Mouse (Mus musculus) retina, postnatal 7 days (tissue): Measurements from ENCODE around the gene Irf2bp2.
A peak's percentile ranks its signal among the peaks of the same experiment; 100 is the strongest.

Experiments
- DNase-seq: peaks from one replicate; pipeline ENCODE4 v3.0.0-alpha.2; 2012; ENCODE audit warnings: low read depth, low spot score

Gene Irf2bp2

DNA sequence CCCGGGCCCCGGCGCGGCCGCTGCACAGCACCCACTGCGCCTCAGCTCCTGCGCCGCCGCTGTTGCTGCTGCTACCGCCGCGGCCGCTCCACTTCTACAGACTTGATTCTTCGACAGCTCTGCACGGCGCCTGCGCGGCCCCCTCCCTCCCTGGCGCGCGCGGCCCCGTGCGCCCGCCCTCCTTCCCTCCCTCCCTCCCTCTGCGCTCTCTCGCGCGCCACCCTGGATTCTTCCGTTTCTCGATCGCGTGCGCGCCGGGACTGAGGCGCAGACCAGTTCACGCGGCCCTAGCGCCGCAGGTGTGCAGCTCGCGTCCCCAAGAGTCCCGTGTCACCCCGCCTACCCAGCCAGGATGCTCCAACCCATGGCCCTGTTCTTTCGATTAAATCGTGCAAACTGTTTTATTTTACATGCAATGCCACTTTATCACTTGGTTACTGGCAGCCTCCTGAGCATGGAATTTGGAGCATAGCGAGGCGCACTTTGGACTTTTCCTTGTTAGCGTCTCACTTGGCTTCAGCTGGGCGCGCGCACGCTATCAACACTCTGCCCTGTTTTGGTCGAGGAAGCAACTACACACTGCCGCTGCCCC, at the start of gene Irf2bp2:
TSS of gene Irf2bp2 (minus strand) at position 98 of the 592 bp plus-strand sequence.
- DNase-seq: peak; percentile 91

- DNase-seq: no peak
Measured at GRCm38 (mm10) chr8:126642665-126643064, 48.9 kb upstream of the Irf2bp2 start.

- peak; percentile 42 for DNase-seq
Measured at GRCm38 (mm10) chr8:126641568-126642295, 47.9 kb upstream of the Irf2bp2 start.

DNA sequence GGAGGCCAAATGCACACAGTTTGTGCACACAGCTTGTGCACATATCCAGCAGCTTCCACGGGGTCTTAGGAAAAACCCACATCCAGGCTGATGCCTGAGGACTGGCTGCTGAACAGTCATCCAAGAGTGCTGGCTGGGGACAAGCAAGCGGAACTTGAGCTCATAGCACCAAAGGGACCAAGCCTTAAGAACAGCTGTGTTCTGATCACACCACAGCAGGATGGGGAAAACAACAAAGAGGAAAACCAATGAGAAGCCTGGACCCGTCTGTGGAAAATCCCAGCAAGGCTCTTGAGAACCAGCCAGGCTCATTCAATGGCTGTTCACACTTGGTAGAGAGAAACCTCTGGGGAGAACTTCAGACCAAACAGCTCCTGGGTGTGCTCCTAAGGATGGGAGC, 45.4 kb upstream of the Irf2bp2 start:
- no peak for DNase-seq

DNA sequence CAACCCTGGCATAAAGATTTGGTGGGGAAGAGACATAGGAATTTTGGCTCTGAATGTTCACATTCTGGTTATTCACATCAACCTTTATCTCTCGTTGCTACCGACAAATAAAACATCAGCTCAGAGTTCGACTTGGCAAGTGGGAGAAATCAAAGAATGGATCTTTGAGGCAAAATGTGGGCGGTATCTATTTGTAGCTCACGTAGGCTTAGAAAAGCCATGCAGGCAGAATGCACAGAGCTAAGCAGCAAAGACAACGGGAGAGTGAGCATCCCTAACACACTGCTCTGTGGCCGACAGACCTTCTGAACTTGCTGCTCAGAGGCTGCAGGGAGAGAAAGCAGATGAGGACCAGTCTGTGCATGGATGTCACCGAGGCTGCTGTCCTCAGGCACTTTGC, 44.2 kb upstream of the Irf2bp2 start:
- DNase-seq: no peak

GRCm38 (mm10) chr8:126634541-126635048, 40.8 kb upstream of the Irf2bp2 start:
- DNase-seq: no peak

GRCm38 (mm10) chr8:126628616-126629015, 34.8 kb upstream of the Irf2bp2 start:
- DNase-seq: no peak

DNA sequence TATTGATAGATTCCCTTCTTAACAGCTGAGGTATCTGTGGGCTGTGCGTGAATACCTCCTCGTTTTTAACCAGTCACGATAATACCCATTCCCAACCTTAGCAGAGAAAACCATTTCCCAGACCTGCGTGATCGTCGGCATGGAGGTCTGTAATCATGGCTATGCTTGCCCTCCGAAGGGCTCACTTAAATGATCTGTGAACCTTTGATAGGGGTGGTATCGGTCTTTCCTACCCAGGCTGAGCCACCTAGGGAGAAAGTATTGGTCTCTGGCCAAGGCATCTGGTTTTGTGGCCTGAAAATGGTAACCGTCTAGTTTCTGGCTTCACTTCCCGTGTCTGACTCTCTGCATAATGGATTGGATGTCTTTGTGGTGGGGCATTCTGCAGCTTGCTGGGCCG, 32.6 kb upstream of the Irf2bp2 start:
- DNase-seq: no peak

- no peak for DNase-seq
Measured at GRCm38 (mm10) chr8:126622111-126622795, 28.5 kb upstream of the Irf2bp2 start.

DNA sequence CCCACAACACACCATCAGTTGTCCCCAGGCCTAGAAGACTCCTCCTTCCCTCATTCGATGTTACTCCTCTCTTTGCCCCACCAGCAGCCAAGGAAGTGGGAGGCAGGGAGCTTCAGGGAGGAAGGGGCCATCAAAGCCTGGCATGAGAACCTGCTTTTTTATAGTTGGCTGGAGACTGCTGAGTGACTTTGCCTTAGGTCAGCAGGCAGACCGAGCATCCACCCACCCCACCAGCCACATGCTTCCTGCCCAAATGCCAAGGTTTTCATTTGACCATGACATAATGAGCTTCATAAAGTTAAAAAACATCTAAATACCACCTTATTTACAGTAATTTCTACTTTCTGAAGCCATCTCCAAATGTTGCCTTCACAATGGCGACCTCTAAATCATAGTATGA, 26.9 kb upstream of the Irf2bp2 start:
- DNase-seq: no peak

DNA sequence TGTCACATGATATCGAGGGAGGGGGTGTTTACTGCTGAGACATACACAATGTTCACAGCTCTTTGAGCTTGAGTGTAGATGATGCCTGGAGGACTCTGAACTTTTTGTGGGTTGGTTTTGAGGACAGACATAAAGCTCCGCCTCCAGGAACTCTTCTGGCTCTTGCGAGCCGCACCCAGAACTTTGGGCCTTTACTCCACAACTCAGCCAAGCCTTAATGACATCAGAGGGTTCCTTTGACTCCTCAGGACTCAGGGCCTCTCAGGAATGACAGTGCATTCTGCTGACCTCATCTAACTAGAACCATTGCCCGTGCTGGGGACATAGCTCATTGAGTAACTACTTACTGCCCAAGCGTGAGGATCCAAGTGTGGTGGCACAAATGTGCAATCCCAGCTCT, 25.7 kb upstream of the Irf2bp2 start:
- DNase-seq: no peak

GRCm38 (mm10) chr8:126617665-126618064, 23.9 kb upstream of the Irf2bp2 start:
- DNase-seq: no peak

GRCm38 (mm10) chr8:126616736-126617135, 22.9 kb upstream of the Irf2bp2 start:
- DNase-seq: no peak

DNA sequence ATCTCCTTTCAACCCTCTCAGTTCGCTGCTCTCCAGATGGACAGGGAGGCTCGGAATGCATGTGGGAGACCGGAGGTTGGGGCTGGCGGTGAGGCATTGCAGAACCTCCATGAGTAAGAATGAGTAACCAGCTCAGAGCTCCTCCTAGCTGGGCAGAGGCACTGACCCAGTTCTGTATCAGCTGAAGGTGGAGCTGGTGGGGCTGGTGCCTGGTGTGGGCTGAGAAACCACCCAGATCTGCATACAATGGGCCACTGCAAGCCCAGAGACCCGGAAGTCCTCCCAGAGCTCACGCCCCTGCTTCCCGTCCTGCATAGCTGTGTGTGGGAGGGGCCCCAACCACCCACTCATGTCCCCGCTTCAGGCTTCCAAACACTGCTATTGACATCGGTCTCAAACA, 22.0 kb upstream of the Irf2bp2 start:
- DNase-seq: no peak

DNA sequence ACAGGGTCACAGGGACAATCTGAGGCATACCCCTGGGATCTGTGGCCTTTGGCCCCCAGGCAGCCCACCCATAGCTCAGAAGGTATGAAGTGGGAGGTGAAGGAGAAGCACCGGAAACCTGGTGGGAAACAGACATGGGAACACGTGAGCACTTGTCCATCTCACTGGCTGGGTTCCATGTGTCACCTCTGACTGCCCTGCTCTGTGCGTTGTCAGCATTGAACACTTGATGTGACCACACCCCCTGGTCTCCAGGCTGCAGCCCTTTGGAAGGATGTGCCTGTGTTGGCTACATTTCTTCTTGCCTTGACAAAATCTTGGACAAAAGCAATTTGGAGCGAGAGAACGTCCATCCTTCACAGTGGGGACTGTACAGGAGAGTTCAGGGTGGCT, 20.9 kb upstream of the Irf2bp2 start:
- no peak for DNase-seq

DNA sequence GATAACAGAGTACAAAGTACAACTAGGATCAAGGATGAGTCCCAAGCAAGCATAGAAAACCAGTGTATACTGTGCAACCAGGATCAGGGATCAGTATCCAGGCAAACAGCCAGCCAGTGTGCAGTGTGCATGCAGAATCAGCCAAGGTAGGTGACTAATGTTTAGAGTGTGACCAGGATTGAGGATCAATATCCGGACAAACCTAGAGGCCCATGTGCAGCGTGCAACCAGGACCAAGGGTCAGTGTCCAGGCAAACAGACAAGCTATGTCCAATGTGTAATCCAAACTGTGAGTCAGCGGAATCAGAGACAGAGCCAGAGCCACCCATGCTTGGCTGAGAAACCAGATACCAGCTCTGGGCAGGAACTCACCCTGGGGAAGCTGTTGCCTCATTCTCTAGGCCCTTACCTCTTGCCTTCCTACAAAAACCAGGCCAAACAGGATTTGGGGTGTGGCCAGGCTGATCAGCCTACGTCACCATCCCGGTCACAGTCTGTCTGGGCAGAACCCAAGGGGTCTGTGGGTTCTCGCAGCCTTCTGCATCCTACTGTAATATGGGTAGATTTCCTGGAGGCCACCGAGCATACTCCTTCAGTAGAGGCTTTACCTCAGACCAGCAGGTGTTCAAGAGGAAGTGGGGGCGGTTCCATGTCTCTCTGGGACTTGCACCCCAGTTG, 20.4 kb upstream of the Irf2bp2 start:
- DNase-seq: no peak

DNA sequence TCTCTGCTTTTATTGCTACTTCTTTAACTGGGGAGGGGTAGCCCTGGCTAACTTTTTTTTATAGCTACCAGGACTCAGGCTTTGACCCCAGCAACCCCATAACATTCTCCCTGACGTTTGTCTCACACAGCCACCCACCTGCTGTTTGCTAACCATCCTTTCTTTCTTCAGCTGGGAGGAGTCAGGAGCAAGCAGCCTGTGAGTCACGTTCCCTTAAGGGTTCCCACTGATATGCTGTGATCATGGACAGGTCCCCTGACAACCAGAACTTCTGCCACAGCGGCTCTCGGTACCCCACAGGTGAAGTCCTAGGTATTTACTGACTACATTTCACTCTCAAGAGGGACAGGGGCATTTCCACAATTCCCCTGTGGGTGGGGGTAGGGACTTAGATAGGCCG, 19.4 kb upstream of the Irf2bp2 start:
- no peak for DNase-seq

DNA sequence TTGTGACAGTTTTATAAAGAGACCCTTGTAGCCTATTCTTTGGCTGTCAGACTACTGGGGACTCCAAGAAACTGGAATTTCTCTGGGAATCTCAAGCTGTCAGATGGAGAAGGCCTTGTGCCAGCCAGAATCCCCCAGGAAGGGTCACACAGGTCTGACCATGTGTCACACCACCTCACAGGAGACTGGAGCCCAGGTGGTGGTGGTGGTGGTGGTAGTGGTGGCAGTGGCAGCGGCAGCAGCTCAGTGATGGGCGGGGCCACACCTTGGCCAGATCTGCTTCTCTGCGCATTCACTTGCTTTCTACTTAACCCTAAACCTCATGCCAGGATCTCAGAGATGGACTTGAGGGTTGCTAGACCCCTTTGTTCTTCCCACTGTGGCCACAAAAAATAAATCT, 19.0 kb upstream of the Irf2bp2 start:
- no peak for DNase-seq

DNA sequence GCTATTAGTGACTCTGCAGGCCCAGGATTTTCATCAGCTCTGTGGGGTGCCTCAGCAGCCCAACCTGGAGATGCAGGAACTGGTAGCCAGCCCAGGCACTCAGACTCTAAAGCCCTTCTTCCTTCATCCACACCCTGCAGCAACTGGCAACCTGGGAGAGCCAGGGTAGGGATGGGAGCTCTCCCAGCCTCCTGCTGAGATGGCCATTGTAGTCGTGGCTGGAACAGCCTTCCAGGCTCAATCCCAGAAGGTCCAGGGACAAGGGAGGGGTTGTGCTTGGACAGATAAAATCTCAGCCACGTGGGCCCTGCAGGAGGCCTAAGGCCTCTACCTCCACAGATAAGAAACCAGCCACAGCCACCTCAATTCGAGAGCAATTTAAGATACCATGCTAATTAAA, 16.9 kb upstream of the Irf2bp2 start:
- DNase-seq: no peak

DNA sequence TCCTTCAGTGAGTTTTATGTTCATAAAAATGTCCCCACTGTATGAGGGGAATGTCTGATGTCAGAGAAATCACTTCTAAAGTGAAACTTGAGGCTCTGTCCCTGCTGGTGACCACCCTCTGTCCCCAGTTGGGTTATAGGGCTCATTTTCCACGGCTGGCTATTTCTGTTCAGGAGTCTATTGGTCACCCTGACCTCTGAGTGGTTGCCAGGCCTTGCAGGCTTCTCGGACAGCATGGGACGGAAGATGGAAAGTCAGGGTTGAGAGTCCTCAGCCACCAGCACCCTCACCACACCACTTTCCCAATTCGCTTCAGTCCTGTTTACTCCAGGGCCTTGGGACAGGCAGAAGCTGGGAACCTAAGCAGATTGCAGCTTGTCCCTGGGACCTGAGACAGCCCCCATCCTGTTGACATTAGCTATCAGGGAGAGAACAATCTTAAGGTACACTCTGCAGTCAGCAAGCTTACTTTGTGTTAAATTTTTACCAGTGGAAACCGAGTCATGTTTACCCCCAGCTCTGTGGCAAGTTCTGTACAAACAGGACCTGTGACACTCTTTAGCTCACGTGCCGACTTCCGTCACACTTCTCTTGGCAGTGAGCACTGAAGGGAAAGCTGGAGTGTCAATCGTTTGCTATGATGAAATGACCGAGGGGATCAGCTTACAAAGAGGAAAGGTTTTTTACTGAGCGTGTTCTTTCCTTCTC, 15.9 kb upstream of the Irf2bp2 start:
- DNase-seq: no peak

DNA sequence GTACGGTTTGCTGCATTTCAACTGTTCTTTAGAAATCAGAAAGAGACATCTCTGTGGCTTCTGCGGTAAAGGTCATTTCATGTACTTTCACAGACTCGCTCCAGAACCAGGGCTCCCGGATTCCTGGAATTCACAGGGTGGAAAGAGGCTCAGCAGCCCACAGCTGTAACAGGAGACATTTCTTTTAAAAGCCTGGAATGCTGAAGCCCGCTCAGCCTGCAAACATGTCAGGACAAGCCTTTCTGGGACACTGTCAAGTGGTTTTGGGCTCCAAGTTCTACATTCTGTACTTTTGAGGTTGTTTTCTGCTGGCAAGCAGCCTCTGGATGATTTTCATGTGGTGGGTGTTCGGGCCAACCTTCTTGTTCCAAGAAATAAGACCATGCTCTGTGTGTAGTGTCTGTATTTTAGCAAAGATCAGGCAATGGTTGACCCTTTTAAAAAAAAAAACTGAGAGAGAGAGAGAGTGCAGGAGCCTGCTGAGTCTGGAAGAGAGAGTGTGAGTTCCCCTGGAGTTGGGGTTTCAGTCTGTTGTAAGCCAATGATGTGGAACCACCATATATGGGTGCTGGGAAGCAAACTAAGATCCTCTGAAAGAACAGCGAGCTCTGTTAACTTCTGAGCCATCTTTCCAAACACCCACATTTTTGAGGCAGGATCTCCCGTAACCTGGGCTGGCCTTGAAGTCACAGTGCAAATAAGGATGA, 9.6 kb upstream of the Irf2bp2 start:
- no peak for DNase-seq
